Comparison of ENCODE assay signal across 8 mouse cellular contexts in the genomic region with DNA sequence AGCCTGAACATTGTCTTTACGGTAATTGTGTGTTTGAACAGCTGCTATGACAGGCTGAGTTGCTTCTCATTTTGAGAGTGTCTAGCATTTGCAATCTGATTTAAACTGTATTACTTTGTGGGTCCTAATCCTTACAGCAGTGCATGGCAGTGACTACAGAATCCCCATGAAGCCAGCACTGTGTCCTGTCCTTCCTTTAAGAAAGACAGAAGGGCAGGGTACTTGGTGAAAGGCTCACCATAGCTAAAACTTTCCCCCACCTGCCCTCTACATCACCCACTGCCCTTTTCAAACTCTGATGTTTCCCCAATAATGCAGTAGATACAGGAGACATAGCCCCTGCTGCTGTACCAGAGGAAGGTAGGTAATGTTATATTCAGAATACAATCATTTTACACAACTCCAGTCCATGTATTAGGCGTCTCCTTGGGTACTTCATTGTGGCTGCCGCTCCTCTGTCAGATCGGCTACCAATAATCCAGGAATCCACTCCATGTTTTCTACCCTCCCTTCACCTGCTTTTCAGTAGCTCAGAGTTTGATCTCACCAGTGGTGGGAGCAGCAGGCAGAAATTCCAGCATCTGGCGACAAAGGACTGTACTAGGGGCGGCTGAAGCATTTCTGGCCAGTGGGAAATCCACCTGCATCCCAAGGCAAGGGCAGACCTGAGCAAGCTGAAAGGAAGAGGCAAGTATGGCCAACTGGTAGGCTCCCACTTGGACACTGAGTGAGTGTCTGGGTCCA.
A peak's percentile ranks its signal among the peaks of the same experiment; 100 is the strongest.
DNase-seq lines count a peak whose midpoint lies in the region; ATAC-seq and TF ChIP-seq lines count a peak whose summit lies in the region.

No protein-coding gene starts in this region.

- no peaks in the 10 kb centered on the region for H3K9me3 ChIP-seq in kidney, embryonic 16.5 days (ENCODE audit: low read length)
- H3K9me3 ChIP-seq in liver, embryonic 13.5 days (replicated peaks): no peaks in the 10 kb centered on the region

- no peak for ATAC-seq in cerebellum, adult (ENCODE audit: insufficient number of reproducible peaks, low FRiP score, low TSS enrichment)
- ATAC-seq in kidney, embryonic 16.5 days (ENCODE audit: low FRiP score, low TSS enrichment): peak; percentile 89
- peak; percentile 75 for ATAC-seq in liver, embryonic 13.5 days (ENCODE audit: low read depth)

- TF ChIP-seq POLR2A in olfactory bulb, adult 2 months (IDR thresholded peaks at IDR 0.05; ENCODE audit: insufficient read depth, low read depth, low read length): no peak

- no peaks in the 10 kb centered on the region for H3K36me3 ChIP-seq in kidney, embryonic 16.5 days (ENCODE audit: insufficient read depth, low read length)
- H3K36me3 ChIP-seq in liver, embryonic 13.5 days: no peaks in the 10 kb centered on the region

- H3K4me2 ChIP-seq in kidney, embryonic 16.5 days (replicated peaks; ENCODE audit: low read depth, low read length): peak overlapping the region; percentile 35
- peak overlapping the region; percentile 44 for H3K4me2 ChIP-seq in liver, embryonic 13.5 days

- no peak for TF ChIP-seq CTCF in olfactory bulb, adult 2 months (IDR thresholded peaks at IDR 0.05; ENCODE audit: insufficient read depth, low read depth, low read length)

- DNase-seq in cerebellum, postnatal 25 days: peak; percentile 8 to 12
- DNase-seq in ZHBTc4 (ENCODE audit: low read depth, low spot score): peak; percentile 95
- DNase-seq in forelimb bud, embryonic 11.5 days (ENCODE audit: low read depth, low spot score): peak; percentile 94
- peak; percentile 33 for DNase-seq in liver, embryonic 13.5 days
- no peak for DNase-seq in gastrocnemius, postnatal 25 days

- H3K27ac ChIP-seq in kidney, embryonic 16.5 days (ENCODE audit: low read length): peak overlapping the region; percentile 14; the same call in 1 of the 2 replicates
- no peak overlapping the region for H3K27ac ChIP-seq in liver, embryonic 13.5 days
- H3K27ac ChIP-seq in olfactory bulb, adult 2 months (ENCODE audit: insufficient read depth, low read depth, low read length): peak overlapping the region; percentile 72; the same call in 1 of the 2 replicates

- 0 out of 2 replicates have a peak overlapping the region, but pooled peaks have one; percentile 12 for H3K9ac ChIP-seq in kidney, embryonic 16.5 days (replicated peaks; ENCODE audit: low read length)
- H3K9ac ChIP-seq in liver, embryonic 13.5 days: peak overlapping the region; percentile 40; the same call in 1 of the 2 replicates

- H3K4me1 ChIP-seq in kidney, embryonic 16.5 days (ENCODE audit: insufficient read depth, low read length): 0 out of 2 replicates have a peak, but pooled peaks cover 5% of the 10 kb centered on the region
- H3K4me1 ChIP-seq in liver, embryonic 13.5 days (replicated peaks): peaks cover 14% of the 10 kb centered on the region
- peaks cover 4% of the 10 kb centered on the region for H3K4me1 ChIP-seq in olfactory bulb, adult 2 months (ENCODE audit: control insufficient read depth, insufficient read depth, low read length)

- peak overlapping the region; percentile 22 for H3K4me3 ChIP-seq in kidney, embryonic 16.5 days (ENCODE audit: low read length)
- H3K4me3 ChIP-seq in liver, embryonic 13.5 days (replicated peaks): peak overlapping the region; percentile 27
- H3K4me3 ChIP-seq in olfactory bulb, adult 2 months (ENCODE audit: insufficient read depth, low read depth, low read length): peak overlapping the region; percentile 54

- WGBS in kidney, embryonic 16.5 days: 17% methylated on average over 6 of the region's 6 CpGs
- WGBS in liver, embryonic 13.5 days (ENCODE audit: insufficient replicate concordance): 14% methylated on average over 6 of the region's 6 CpGs
- 29% methylated on average over 6 of the region's 6 CpGs for WGBS in olfactory bulb, adult 2 months

- no peaks in the 10 kb centered on the region for H3K27me3 ChIP-seq in kidney, embryonic 16.5 days (ENCODE audit: insufficient read depth, low read length)
- H3K27me3 ChIP-seq in liver, embryonic 13.5 days: no peaks in the 10 kb centered on the region
